Mouse (Mus musculus) E14TG2a.4 (cell line): ENCODE data around the gene Umad1.

Experiments
- CTCF ChIP-seq: conservative IDR thresholded peaks from 2 replicates; pipeline ENCODE4 v1.5.1; 2014; ENCODE audit warnings: low read length
- POU5F1 ChIP-seq: IDR thresholded peaks from 2 replicates; pipeline ENCODE4 v1.6.1; 2014; ENCODE audit warnings: low read length, borderline replicate concordance

DNA sequence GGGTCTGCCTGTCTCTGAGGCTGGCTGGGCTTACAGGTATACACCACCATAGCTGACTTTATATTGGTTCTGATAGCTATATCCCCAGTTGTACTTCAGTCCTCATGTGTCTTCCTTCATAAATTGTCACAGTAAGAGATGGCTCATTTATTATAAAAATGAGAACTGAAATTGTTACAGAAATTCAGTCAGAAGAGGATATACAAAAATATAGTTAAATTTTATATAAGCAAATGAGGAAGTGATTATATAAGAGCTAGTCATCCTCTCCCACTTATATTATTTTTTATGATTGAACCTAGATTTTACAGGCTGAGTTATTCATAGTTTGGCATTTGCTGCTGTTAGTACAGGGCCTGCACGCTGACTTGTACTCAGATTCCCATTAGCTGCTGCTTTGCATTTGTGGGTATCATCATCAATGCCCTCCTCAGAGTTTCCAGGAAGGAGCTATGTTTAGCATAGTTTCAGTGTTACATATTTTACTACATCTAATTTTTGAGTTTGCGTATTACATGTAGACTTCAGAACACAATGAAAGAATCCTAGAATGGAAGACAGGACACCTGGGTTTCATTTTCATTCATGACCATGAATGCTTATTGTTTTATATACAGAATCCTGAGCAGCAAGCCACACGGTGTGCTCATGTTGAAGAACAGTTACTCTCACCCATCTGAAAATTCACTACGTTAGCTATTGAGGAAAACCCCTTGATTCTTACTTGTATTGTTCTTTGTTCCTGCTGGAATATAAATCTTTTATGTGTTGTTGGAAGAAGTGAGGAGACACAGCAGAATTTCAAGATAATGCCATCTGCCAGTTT is 29.9 kb downstream of the Umad1 start:
- TF ChIP-seq CTCF (no peak), POU5F1 (no peak)
